Comparison of ENCODE assay signal across 7 mouse cellular contexts in genomic region chr17:27796780-27797179, GRCm38 (mm10). TPM values are rescaled to one million over a fixed set of nuclear protein-coding genes. Genes with fewer than 3 reads are reported as not detected.
DNase-seq lines count a peak whose midpoint lies in the region; ATAC-seq and TF ChIP-seq lines count a peak whose summit lies in the region.

No protein-coding gene starts in this region.

- peaks cover 19% of the 10 kb centered on the region for H3K4me1 ChIP-seq in hindbrain, postnatal 0 days (ENCODE audit: insufficient read depth, low read length)
- peaks cover 42% of the 10 kb centered on the region for H3K4me1 ChIP-seq in liver, embryonic 11.5 days (replicated peaks; ENCODE audit: control insufficient read depth, insufficient read depth, low read length)

- H3K27me3 ChIP-seq in hindbrain, postnatal 0 days (ENCODE audit: insufficient read depth, low read length): no peaks in the 10 kb centered on the region
- H3K27me3 ChIP-seq in liver, embryonic 11.5 days (replicated peaks; ENCODE audit: control insufficient read depth, insufficient read depth, low read length): no peaks in the 10 kb centered on the region
- H3K27me3 ChIP-seq in myocyte (ENCODE audit: control insufficient read depth, insufficient read depth, insufficient read length): no peaks in the 10 kb centered on the region

- ATAC-seq in cerebellum, adult (ENCODE audit: insufficient number of reproducible peaks, low FRiP score, low TSS enrichment): peak; percentile 20; the same call in 1 of the 2 replicates
- peak; percentile 75 for ATAC-seq in hindbrain, postnatal 0 days
- no peak for ATAC-seq in liver, embryonic 11.5 days (replicated peaks; ENCODE audit: low FRiP score)
- no peak for ATAC-seq in megakaryocyte, adult 5-6 weeks (ENCODE audit: poor library complexity, severe bottlenecking)

- H3K4me3 ChIP-seq in gastrocnemius, adult 2 months: peak overlapping the region; percentile 60
- no peak overlapping the region for H3K4me3 ChIP-seq in hindbrain, postnatal 0 days (ENCODE audit: low read length)
- no peak overlapping the region for H3K4me3 ChIP-seq in liver, embryonic 11.5 days (ENCODE audit: low read depth, low read length)
- H3K4me3 ChIP-seq in myocyte: no peak overlapping the region

- peak; percentile 64 for DNase-seq in NIH3T3 (ENCODE audit: low read depth)
- peak; percentile 80 for DNase-seq in gastrocnemius, adult 2 months
- DNase-seq in hindbrain, postnatal 0 days (ENCODE audit: low spot score): peak; percentile 87
- DNase-seq in liver, embryonic 11.5 days (ENCODE audit: low spot score): no peak

- no peak overlapping the region for H3ac ChIP-seq in myocyte (ENCODE audit: control insufficient read depth, insufficient read length)

- no peaks in the 10 kb centered on the region for H3K9me3 ChIP-seq in hindbrain, postnatal 0 days (ENCODE audit: low read length)
- H3K9me3 ChIP-seq in liver, embryonic 11.5 days (ENCODE audit: control insufficient read depth, low read length): no peaks in the 10 kb centered on the region

- peak overlapping the region; percentile 86 for H3K27ac ChIP-seq in gastrocnemius, adult 2 months
- peak overlapping the region; percentile 78 for H3K27ac ChIP-seq in hindbrain, postnatal 0 days
- no peak overlapping the region; the same call in 1 of the 2 replicates for H3K27ac ChIP-seq in liver, embryonic 11.5 days (ENCODE audit: low read depth, low read length)

- no peak overlapping the region; the same call in 1 of the 2 replicates for H3K9ac ChIP-seq in hindbrain, postnatal 0 days (replicated peaks; ENCODE audit: low read length)
- H3K9ac ChIP-seq in liver, embryonic 11.5 days (ENCODE audit: low read depth, low read length): no peak overlapping the region

- peaks cover 87% of the 10 kb centered on the region for H3K79me2 ChIP-seq in myocyte (ENCODE audit: control insufficient read depth, insufficient read depth)

- no peaks in the 10 kb centered on the region for H3K36me3 ChIP-seq in hindbrain, postnatal 0 days (ENCODE audit: insufficient read depth, low read length)
- no peaks in the 10 kb centered on the region for H3K36me3 ChIP-seq in liver, embryonic 11.5 days (ENCODE audit: control insufficient read depth, insufficient read depth, low read length)
- H3K36me3 ChIP-seq in myocyte (ENCODE audit: control insufficient read depth, insufficient read depth): no peaks in the 10 kb centered on the region

- H3K4me2 ChIP-seq in hindbrain, postnatal 0 days (ENCODE audit: low read depth, low read length): peak overlapping the region; percentile 37
- peak overlapping the region; percentile 28 for H3K4me2 ChIP-seq in liver, embryonic 11.5 days
- no peak overlapping the region for H3K4me2 ChIP-seq in myocyte (ENCODE audit: low read depth)

- no peak for TF ChIP-seq POLR2A in myocyte (IDR thresholded peaks at IDR 0.05; ENCODE audit: insufficient read length, low read depth)

- 24% methylated on average over 6 of the region's 6 CpGs for WGBS in hindbrain, postnatal 0 days
- 67% methylated on average over 6 of the region's 6 CpGs for WGBS in liver, embryonic 11.5 days

- intact Hi-C loops in gastrocnemius, adult 2 months (cut with DNase I): no loop called here

- TF ChIP-seq CTCF in gastrocnemius, adult 2 months (IDR thresholded peaks at IDR 0.05): no peak
- TF ChIP-seq CTCF in hindbrain, postnatal 0 days (IDR thresholded peaks at IDR 0.05; ENCODE audit: low read depth): no peak

TF ChIP-seq in myocyte, 11 proteins besides CTCF, POLR2A, EP300 and RAD21:
- TF ChIP-seq TCF3 (IDR thresholded peaks at IDR 0.05; ENCODE audit: insufficient read length, low read depth): no peak
- peak in 2 of 3 experiments; percentile 72 to 85 for TF ChIP-seq MYOD1 (IDR thresholded peaks at IDR 0.05; ENCODE audit: control insufficient read depth in 1 of 3, insufficient read length in 2 of 3, low read depth in 2 of 3)
- peak in 2 of 3 experiments; percentile 49 to 80 for TF ChIP-seq MYOG (IDR thresholded peaks at IDR 0.05; ENCODE audit: control insufficient read depth in 1 of 3, insufficient read depth in 1 of 3, insufficient read length in 2 of 3, low read depth in 2 of 3)

RNA-seq across cellular contexts. Expression of gene D17Wsu92e, which starts 23.7 kb away (rescaled TPM):
- total RNA-seq in gastrocnemius, adult 2 months (2021): 100 to 1,000 TPM; 182 to 201 TPM
- 73.4 and 89.6 TPM in 2 replicates for total RNA-seq in hindbrain, postnatal 0 days (2014; rRNA removed)
- polyA plus RNA-seq in hindbrain, postnatal 0 days (2015; fragmentation: Nextera tagmentation; extraction: Ambion mirVana): 10.3 and 10.5 TPM in 2 replicates
- 19.2 and 22.7 TPM in 2 replicates for polyA plus RNA-seq in liver, embryonic 11.5 days (2014; fragmentation: Nextera tagmentation; extraction: Ambion mirVana)
- polyA plus RNA-seq in myocyte (2012; fragmentation: generic; extraction: Trizol): 79.4 TPM
- total RNA-seq in megakaryocyte, adult 5-6 weeks (2015): 40.4 and 43.6 TPM in 2 replicates
- 60.4 and 72.7 TPM in 2 replicates for total RNA-seq in megakaryocyte, adult 5-6 weeks (2017)

RNA-seq across cellular contexts. Expression of gene Snrpc, which starts 41.2 kb away (rescaled TPM):
- 10 to 100 TPM; 68.3 to 71.2 TPM for total RNA-seq in gastrocnemius, adult 2 months (2021)
- total RNA-seq in hindbrain, postnatal 0 days (2014; rRNA removed): 124 and 146 TPM in 2 replicates
- 235 TPM in 2 replicates for polyA plus RNA-seq in hindbrain, postnatal 0 days (2015; fragmentation: Nextera tagmentation; extraction: Ambion mirVana)
- polyA plus RNA-seq in liver, embryonic 11.5 days (2014; fragmentation: Nextera tagmentation; extraction: Ambion mirVana): 305 and 315 TPM in 2 replicates
- polyA plus RNA-seq in myocyte (2012; fragmentation: generic; extraction: Trizol): 251 TPM
- total RNA-seq in megakaryocyte, adult 5-6 weeks (2015): 109 and 136 TPM in 2 replicates
- total RNA-seq in megakaryocyte, adult 5-6 weeks (2017): 97.1 and 98.6 TPM in 2 replicates

RNA-seq across cellular contexts. Expression of gene Uhrf1bp1, which starts 59.5 kb away (rescaled TPM):
- total RNA-seq in gastrocnemius, adult 2 months (2021): 10 to 100 TPM; 25.9 to 26.0 TPM
- total RNA-seq in hindbrain, postnatal 0 days (2014; rRNA removed): 18.1 and 19.9 TPM in 2 replicates
- polyA plus RNA-seq in hindbrain, postnatal 0 days (2015; fragmentation: Nextera tagmentation; extraction: Ambion mirVana): 3.4 and 3.6 TPM in 2 replicates
- polyA plus RNA-seq in liver, embryonic 11.5 days (2014; fragmentation: Nextera tagmentation; extraction: Ambion mirVana): 9.2 and 9.4 TPM in 2 replicates
- 16.4 TPM for polyA plus RNA-seq in myocyte (2012; fragmentation: generic; extraction: Trizol)
- 2.6 and 3.5 TPM in 2 replicates for total RNA-seq in megakaryocyte, adult 5-6 weeks (2015)
- total RNA-seq in megakaryocyte, adult 5-6 weeks (2017): 3.0 and 3.1 TPM in 2 replicates

Comparison
In these comparisons a context has a peak if more than half of its experiments do, and no peak if none do; other contexts are left out.
1. ATAC-seq: peak in cerebellum, adult (single experiment) and hindbrain, postnatal 0 days (single experiment); none in liver, embryonic 11.5 days (single experiment) and megakaryocyte, adult 5-6 weeks (single experiment).